Mouse (Mus musculus) intestine, embryonic 15.5 days (tissue): ENCODE measurements around the gene Cntn6. TPM values are rescaled to one million over a fixed set of nuclear protein-coding genes. Genes with fewer than 3 reads are reported as not detected.

Source experiments
- ATAC-seq: fragments of 200-750 bp; cut with Nextera tagmentation; 2 replicates; pipeline ENCODE4 v1.8.0; 2017; ENCODE audit warnings: moderate TSS enrichment, moderate library complexity
- H3K27ac ChIP-seq: fragments of 300-500 bp; sonication (generic); 2 replicates; pipeline ENCODE4 v1.5.1; 2015; ENCODE audit warnings: mild to moderate bottlenecking, inconsistent platforms
- H3K27me3 ChIP-seq: fragments of 300-500 bp; sonication (generic); replicated peaks from 2 replicates; pipeline ENCODE4 v1.6.1; 2015; ENCODE audit warnings: inconsistent platforms
- H3K36me3 ChIP-seq: fragments of 300-500 bp; sonication (generic); 2 replicates; pipeline ENCODE4 v1.6.1; 2015; ENCODE audit warnings: inconsistent platforms
- H3K4me1 ChIP-seq: fragments of 300-500 bp; sonication (generic); replicated peaks from 2 replicates; pipeline ENCODE4 v1.6.1; 2015; ENCODE audit warnings: inconsistent platforms
- H3K4me2 ChIP-seq: fragments of 300-500 bp; sonication (generic); replicated peaks from 2 replicates; pipeline ENCODE4 v1.6.1; 2015; ENCODE audit warnings: mild to moderate bottlenecking, inconsistent platforms
- H3K4me3 ChIP-seq: fragments of 300-500 bp; sonication (generic); replicated peaks from 2 replicates; pipeline ENCODE4 v1.5.1; 2015; ENCODE audit warnings: inconsistent platforms
- H3K9ac ChIP-seq: fragments of 300-500 bp; sonication (generic); 2 replicates; pipeline ENCODE4 v1.6.1; 2015; ENCODE audit warnings: inconsistent platforms
- H3K9me3 ChIP-seq: fragments of 300-500 bp; sonication (generic); 2 replicates; pipeline ENCODE4 v1.6.1; 2016; ENCODE audit warnings: inconsistent platforms
- WGBS: fragments of 180-500 bp; shearing (Covaris S2); methylation state at CpG from one replicate; pipeline ENCODE4 v1.1.7; 2015; 5-methylcytosine and 5-hydroxymethylcytosine counted together
- polyA plus RNA-seq: library from polyadenylated mRNA; unstranded; fragments of >200 nt; fragmentation: Nextera tagmentation; extraction: Ambion mirVana; gene quantifications from 2 replicates; pipeline ENCODE4 v1.2.1, GENCODE M21; 2015

The Cntn6 gene
- polyA plus RNA-seq, 1 experiment from 2014 or later: 0.70 TPM

DNA sequence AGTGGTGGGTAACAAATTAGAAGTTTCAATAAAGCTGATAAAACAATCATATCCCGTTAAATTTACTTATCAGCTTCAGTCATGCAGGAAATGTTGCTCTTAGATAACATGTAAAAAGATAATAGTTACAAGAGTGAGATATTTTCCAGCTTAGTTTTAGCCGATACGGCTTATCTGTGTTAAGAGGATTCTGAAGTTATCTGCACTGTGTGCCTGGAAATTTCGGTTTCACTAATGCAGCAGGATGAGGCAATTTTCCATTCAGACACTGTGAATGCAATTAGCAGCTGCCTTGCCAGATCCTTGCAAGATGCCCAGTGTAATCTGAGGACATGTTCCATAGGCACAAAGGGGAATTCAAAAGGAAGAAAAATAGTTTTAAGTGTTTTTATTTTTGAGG is 315.9 kb downstream of the Cntn6 start:
- Histone ChIP-seq H3K4me3 (no peak overlapping the region), H3K36me3 (no peaks in the 10 kb centered on the region), H3K27ac (no peak overlapping the region), H3K4me1 (no peaks in the 10 kb centered on the region), H3K9ac (no peak overlapping the region), H3K4me2 (no peak overlapping the region), H3K27me3 (no peaks in the 10 kb centered on the region), H3K9me3 (no peaks in the 10 kb centered on the region)
- WGBS: 53% methylated on average over 4 of the region's 4 CpGs
- no peak for ATAC-seq

DNA sequence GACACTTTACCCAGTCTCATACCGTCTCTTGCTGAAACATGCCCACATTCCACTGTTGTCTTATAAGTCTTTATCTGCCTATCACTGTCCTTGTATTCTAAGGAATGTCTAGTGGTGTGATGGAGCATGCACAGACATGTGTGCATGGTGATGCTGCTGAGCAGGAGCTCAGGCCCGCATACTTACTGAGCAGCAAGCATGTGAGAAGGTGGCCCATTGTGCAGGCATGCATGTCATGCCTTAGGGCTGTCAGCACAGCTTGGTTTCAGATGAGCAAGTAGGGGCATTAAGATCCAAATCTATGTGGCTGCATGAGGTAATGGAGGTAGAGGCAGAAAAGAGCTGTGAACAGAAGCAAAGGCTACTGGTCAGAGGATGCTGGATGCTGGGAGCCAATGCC is 323.0 kb downstream of the Cntn6 start:
- WGBS: 87% methylated on average over 2 of the region's 2 CpGs

DNA sequence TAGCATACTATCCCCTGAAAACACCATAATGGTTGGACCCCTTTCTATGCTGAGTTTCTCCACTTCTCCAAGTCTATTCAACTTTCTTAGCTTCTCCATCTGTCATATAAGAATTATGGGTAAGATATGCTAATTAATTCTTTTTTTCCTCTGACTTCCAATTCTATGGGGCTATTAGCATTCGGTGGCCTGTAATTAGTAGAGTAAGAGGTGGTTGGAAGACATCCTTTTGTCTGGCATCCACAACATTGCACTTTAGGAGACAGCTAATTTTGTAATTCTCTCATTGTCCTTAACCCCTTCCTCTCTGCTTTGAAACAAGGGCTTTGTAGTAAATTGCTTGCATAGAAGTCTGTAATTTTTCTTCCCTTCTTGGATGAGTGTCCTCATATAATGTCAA is 387.1 kb downstream of the Cntn6 start:
- Histone ChIP-seq H3K9me3 (no peaks in the 10 kb centered on the region), H3K27ac (no peak overlapping the region), H3K4me1 (no peaks in the 10 kb centered on the region), H3K4me2 (no peak overlapping the region), H3K4me3 (no peak overlapping the region), H3K9ac (no peak overlapping the region), H3K27me3 (no peaks in the 10 kb centered on the region), H3K36me3 (no peaks in the 10 kb centered on the region)
- ATAC-seq: no peak
- 92% methylated on average over 1 of the region's 1 CpGs for WGBS

More for the DNA sequence above, 323.0 kb downstream of the Cntn6 start:
- H3K4me1 ChIP-seq: no peaks in the 10 kb centered on the region
- H3K27ac ChIP-seq: no peak overlapping the region
- no peaks in the 10 kb centered on the region for H3K9me3 ChIP-seq
- no peak overlapping the region for H3K9ac ChIP-seq
- no peak overlapping the region for H3K4me3 ChIP-seq
- H3K4me2 ChIP-seq: no peak overlapping the region
- no peaks in the 10 kb centered on the region for H3K36me3 ChIP-seq
- no peaks in the 10 kb centered on the region for H3K27me3 ChIP-seq
- no peak for ATAC-seq

DNA sequence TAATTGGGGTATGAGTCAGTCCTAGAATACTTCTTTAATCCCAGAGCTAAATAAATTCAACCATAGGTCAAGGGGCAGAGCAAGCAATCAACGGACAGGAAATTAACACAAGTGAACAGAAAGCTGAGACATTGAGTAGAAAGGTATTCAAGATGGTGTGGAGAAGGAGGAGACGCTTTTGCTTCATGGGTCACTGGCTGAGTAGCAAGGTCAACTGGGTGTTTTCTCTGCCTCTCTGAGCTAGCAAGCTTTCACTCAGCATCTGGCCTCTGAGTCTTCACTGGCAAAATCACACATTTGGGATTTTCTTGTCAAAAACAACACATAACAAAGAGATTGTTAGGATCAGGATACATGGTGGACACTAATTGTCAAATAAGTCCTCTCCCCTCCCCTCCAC is 391.4 kb downstream of the Cntn6 start:
- Histone ChIP-seq H3K4me1 (no peaks in the 10 kb centered on the region), H3K4me2 (no peak overlapping the region), H3K36me3 (no peaks in the 10 kb centered on the region), H3K4me3 (no peak overlapping the region), H3K27ac (no peak overlapping the region), H3K27me3 (no peaks in the 10 kb centered on the region), H3K9ac (no peak overlapping the region), H3K9me3 (no peaks in the 10 kb centered on the region)
- 79% methylated on average over 2 of the region's 2 CpGs for WGBS
- no peak for ATAC-seq

DNA sequence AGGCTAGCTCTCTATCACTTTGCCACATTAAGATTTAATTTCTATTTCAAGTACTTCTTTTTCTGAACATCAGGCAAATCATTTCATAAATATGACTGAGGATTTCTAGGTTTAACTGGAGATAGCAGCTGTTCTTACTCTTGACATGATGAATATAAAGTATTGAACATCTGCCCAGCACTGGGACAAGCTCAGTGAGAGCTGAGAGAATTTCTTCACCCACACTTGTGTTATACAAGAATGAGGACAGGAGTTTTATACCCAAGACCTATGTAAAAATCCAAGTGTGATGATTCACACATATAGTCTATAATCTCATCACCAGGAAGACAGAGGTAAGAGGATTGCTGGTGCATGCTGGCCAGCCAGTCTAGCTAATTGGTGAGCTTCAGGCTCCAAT is 393.2 kb downstream of the Cntn6 start:
- H3K27me3 ChIP-seq: no peaks in the 10 kb centered on the region
- H3K4me1 ChIP-seq: no peaks in the 10 kb centered on the region
- no peak overlapping the region for H3K27ac ChIP-seq
- H3K4me2 ChIP-seq: no peak overlapping the region
- no peak overlapping the region for H3K9ac ChIP-seq
- no peaks in the 10 kb centered on the region for H3K36me3 ChIP-seq
- H3K4me3 ChIP-seq: no peak overlapping the region
- no peak for ATAC-seq
- no peaks in the 10 kb centered on the region for H3K9me3 ChIP-seq

DNA sequence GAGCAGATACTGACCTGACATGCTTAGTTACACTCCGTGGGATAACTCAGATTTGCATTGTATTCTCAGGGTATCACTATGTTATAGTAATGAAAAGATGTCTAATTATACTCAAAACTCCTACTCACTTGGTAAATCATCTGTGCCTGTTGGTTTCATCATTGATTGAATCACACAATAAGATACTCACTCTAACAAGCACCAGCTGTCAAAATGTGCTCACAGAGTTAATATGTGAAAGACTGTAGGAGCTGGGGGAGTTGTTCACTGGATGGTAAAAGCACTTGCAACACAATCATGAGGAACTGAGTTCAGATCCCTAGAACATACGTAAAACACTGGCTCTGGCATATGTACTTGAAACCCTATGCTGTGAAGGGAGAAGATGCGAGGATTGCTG is 398.5 kb downstream of the Cntn6 start:
- Histone ChIP-seq H3K27me3 (no peaks in the 10 kb centered on the region), H3K27ac (no peak overlapping the region), H3K4me2 (no peak overlapping the region), H3K4me3 (no peak overlapping the region), H3K9me3 (no peaks in the 10 kb centered on the region), H3K9ac (no peak overlapping the region), H3K4me1 (no peaks in the 10 kb centered on the region), H3K36me3 (no peaks in the 10 kb centered on the region)
- 84% methylated on average over 3 of the region's 3 CpGs for WGBS
- ATAC-seq: no peak
